Mouse (Mus musculus) brain, embryonic 14.5 days (tissue): ENCODE results near the gene Fyco1. TPM values are rescaled to one million over a fixed set of nuclear protein-coding genes. Genes with fewer than 3 reads are reported as not detected.

ENCODE experiments used
- DNase-seq: peaks from one replicate; pipeline ENCODE4 v3.0.0-alpha.2; 2011; ENCODE audit warnings: low read depth
- CTCF ChIP-seq: fragments of 200-500 bp; IDR thresholded peaks from 2 replicates; pipeline ENCODE4 v1.5.1; 2012; ENCODE audit warnings: inconsistent platforms, mild to moderate bottlenecking, moderate library complexity, borderline replicate concordance; ENCODE audit not compliant: insufficient read depth, insufficient read length; ENCODE audit errors: extremely low read depth
- POLR2A ChIP-seq: fragments of 200-500 bp; IDR thresholded peaks from 2 replicates; pipeline ENCODE4 v1.6.1; 2012; ENCODE audit warnings: mild to moderate bottlenecking, inconsistent platforms, borderline replicate concordance; ENCODE audit not compliant: poor library complexity, insufficient read depth, insufficient read length, severe bottlenecking; ENCODE audit errors: extremely low read depth
- polyA plus RNA-seq: library from polyadenylated mRNA; depleted of rRNA; stranded (reverse); fragments of >200 nt; gene quantifications from 2 replicates; pipeline ENCODE4 v1.2.3, GENCODE M21; 2012

Fyco1 gene
- polyA plus RNA-seq, 1 experiment = 8.1 TPM

GRCm38 (mm10) chr9:123849976-123850695, 1.6 kb downstream of the Fyco1 start:
- TF ChIP-seq CTCF = no peak
- no peak for TF ChIP-seq POLR2A
- DNase-seq = peak; percentile 25

- TF ChIP-seq POLR2A = no peak
- TF ChIP-seq CTCF = no peak
- DNase-seq = no peak
These were observed 5.2 kb downstream of the Fyco1 start for GRCm38 (mm10) chr9:123846490-123846889.

GRCm38 (mm10) chr9:123845120-123845519, 6.6 kb downstream of the Fyco1 start:
- peak; percentile 0 for DNase-seq
- no peak for TF ChIP-seq POLR2A
- no peak for TF ChIP-seq CTCF

- DNase-seq = no peak
- TF ChIP-seq CTCF (no peak), POLR2A (no peak)
These were observed 7.2 kb downstream of the Fyco1 start for GRCm38 (mm10) chr9:123844468-123844867.

- DNase-seq = no peak
- TF ChIP-seq CTCF = no peak
- no peak for TF ChIP-seq POLR2A
These were observed 11.5 kb downstream of the Fyco1 start for GRCm38 (mm10) chr9:123840243-123840642.

- DNase-seq = no peak
- TF ChIP-seq POLR2A = no peak
- TF ChIP-seq CTCF = no peak
These were observed 15.8 kb downstream of the Fyco1 start for GRCm38 (mm10) chr9:123835851-123836250.

- no peak for DNase-seq
- TF ChIP-seq CTCF = no peak
- TF ChIP-seq POLR2A = no peak
These were observed 22.8 kb downstream of the Fyco1 start for GRCm38 (mm10) chr9:123828916-123829315.

GRCm38 (mm10) chr9:123826631-123827030, 25.1 kb downstream of the Fyco1 start:
- DNase-seq = no peak
- TF ChIP-seq POLR2A (no peak), CTCF (no peak)

GRCm38 (mm10) chr9:123818601-123819000, 33.1 kb downstream of the Fyco1 start:
- TF ChIP-seq POLR2A = no peak
- no peak for TF ChIP-seq CTCF
- no peak for DNase-seq

- DNase-seq = no peak
- TF ChIP-seq CTCF (no peak), POLR2A (no peak)
These were observed 35.7 kb downstream of the Fyco1 start for GRCm38 (mm10) chr9:123815996-123816395.

GRCm38 (mm10) chr9:123815444-123815843, 36.3 kb downstream of the Fyco1 start:
- TF ChIP-seq POLR2A (no peak), CTCF (no peak)

GRCm38 (mm10) chr9:123814821-123815220, 36.9 kb downstream of the Fyco1 start:
- TF ChIP-seq CTCF (no peak), POLR2A (no peak)
- no peak for DNase-seq

More at GRCm38 (mm10) chr9:123815444-123815843, 36.3 kb downstream of the Fyco1 start:
- no peak for DNase-seq
